7 mouse cellular contexts compared by ENCODE assay signal in the genomic region with DNA sequence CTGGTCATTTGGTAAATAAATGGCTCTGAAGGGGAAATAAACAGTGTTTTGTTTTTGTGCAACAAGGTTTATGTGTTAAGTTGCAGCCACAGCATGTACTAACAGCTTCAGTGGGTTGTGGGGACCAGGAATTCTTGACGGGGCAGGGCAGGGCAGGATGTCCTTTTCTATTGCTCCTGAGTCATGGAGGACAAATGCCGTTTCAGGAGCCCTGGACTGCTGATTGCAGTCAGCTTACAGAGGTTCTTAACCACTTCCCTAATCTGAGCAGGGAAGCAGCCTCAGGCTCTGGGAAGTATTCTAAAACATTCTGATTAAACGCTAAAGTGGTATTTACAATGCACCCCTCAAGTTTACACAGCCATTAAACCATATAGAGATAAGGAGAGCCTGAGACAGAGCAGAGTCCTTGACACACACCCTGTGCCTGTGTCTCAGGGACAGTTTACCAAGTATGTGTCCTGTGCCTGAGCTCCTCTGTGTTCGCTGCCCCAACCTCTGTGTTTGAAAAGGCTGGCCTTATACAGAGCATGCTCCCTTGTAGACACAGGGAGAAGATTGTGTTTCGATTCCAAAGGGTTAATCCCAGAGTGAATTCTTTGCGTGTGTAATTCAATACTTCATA.
DNase-seq lines count a peak whose midpoint lies in the region; ATAC-seq lines count a peak whose summit lies in the region.

No protein-coding gene starts in this region.

- peak overlapping the region; percentile 82 for H3K27ac ChIP-seq in stomach, embryonic 14.5 days (ENCODE audit: low read length)

- H3K4me3 ChIP-seq in stomach, embryonic 14.5 days (ENCODE audit: low read depth, low read length) = 0 out of 2 replicates have a peak overlapping the region, but pooled peaks have one; percentile 4

- DNase-seq in NIH3T3 (ENCODE audit: low read depth) = peak; percentile 72
- DNase-seq in heart, adult 9 months (ENCODE audit: low spot score in 2 of 2) = peak; percentile 55 to 62
- DNase-seq in kidney, adult 8-10 months = peak; percentile 16 to 38
- DNase-seq in lung, postnatal 14 days = peak; percentile 40
- no peak for DNase-seq in spleen, adult 12 weeks (ENCODE audit: low spot score)

- peak; percentile 83 for ATAC-seq in common myeloid progenitor, adult 5-6 weeks (replicated peaks; ENCODE audit: low read depth, poor library complexity, severe bottlenecking)
- peak; percentile 89 for ATAC-seq in stomach, embryonic 14.5 days (ENCODE audit: insufficient number of reproducible peaks, insufficient read depth, low FRiP score, low read depth)

- no peaks in the 10 kb centered on the region for H3K36me3 ChIP-seq in stomach, embryonic 14.5 days (ENCODE audit: control insufficient read depth, insufficient read depth, low read length)

- H3K9me3 ChIP-seq in stomach, embryonic 14.5 days (ENCODE audit: control insufficient read depth, low read depth, low read length) = no peaks in the 10 kb centered on the region

- no peaks in the 10 kb centered on the region for H3K27me3 ChIP-seq in stomach, embryonic 14.5 days (ENCODE audit: control insufficient read depth, insufficient read depth, low read length)

- no peak overlapping the region for H3K9ac ChIP-seq in stomach, embryonic 14.5 days (replicated peaks; ENCODE audit: low read depth, low read length)

- peak overlapping the region; percentile 33 for H3K4me2 ChIP-seq in stomach, embryonic 14.5 days (replicated peaks; ENCODE audit: low read depth, low read length)

- H3K4me1 ChIP-seq in stomach, embryonic 14.5 days (ENCODE audit: control insufficient read depth, insufficient read depth, low read length) = 0 out of 2 replicates have a peak, but pooled peaks cover 14% of the 10 kb centered on the region

- 9% methylated on average over 6 of the region's 6 CpGs for WGBS in stomach, embryonic 14.5 days
